Mouse (Mus musculus): ENCODE measurements around the gene S100a3.
A peak's percentile ranks its signal among the peaks of the same experiment; 100 is the strongest.

Gene S100a3

DNA sequence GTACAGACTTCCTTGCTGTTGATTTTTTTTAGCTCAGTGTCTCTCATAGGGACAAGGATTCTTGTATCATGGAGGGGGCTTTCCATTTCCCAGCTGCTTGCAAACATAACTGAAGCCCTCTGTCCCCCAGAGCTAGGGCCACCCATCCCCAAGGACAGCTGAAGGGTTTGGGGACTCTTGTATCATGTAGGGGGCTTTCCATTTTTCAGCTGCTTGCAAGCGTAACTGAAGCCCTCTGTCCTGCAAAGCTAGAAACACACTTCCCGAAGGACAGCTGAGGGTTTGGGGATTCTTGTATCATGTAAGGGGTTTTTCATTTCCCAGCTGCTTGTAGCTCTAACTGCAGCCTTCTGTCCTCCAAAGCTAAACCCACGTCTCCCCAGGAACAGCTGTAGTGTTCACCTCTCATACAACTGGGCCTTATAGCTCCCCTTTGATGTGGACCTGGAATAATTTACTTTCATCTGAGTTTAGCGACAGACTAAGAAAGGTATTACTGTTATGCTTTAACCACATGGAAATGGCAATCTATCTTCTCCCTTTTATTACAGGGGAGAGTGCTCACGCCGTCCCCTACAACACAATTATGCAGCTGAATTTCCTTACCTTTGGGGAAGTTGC, at the start of gene S100a3:
S100a3 (plus strand) TSS at position 571 of the 621 bp plus-strand sequence.
- no peak for DNase-seq (ENCODE audit: low spot score)

GRCm38 (mm10) chr3:90512276-90512675, 48.1 kb upstream of the S100a3 start:
- DNase-seq (ENCODE audit: low spot score), result no peak

DNA sequence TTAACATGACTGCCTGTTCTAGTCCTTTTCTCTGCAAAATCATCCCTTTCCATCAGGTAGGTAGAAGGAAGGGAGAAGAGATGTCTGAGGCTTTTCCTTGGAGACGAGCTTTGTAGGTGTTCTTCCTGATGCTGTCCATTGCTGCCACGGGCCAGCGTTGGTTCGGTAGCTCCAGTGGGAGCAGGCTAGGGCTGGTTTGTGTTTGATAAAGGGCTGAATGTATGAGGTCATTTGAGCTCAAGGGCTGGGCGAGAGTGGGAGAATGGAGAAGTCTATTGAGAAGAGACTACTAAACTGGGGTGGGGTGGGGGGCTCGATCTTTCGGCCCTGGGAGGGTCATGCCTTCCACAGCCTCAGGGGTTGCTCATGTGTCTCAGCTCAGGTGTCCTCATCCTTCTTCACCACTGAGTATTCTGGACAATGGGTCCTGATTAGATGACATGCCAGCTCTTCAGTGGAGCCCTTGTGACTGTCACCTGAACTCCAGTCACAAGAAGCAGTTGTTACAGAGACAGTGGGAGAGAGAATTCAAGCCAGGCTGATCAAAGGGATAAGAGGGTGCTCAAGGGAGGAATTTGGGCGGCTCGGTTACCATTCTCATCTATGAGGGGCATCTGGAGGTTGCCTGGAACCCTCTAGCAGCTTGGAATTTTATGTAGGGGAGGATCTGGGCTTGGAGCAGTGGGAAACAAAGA, 47.3 kb upstream of the S100a3 start:
- no peak for DNase-seq (ENCODE audit: low spot score)

DNA sequence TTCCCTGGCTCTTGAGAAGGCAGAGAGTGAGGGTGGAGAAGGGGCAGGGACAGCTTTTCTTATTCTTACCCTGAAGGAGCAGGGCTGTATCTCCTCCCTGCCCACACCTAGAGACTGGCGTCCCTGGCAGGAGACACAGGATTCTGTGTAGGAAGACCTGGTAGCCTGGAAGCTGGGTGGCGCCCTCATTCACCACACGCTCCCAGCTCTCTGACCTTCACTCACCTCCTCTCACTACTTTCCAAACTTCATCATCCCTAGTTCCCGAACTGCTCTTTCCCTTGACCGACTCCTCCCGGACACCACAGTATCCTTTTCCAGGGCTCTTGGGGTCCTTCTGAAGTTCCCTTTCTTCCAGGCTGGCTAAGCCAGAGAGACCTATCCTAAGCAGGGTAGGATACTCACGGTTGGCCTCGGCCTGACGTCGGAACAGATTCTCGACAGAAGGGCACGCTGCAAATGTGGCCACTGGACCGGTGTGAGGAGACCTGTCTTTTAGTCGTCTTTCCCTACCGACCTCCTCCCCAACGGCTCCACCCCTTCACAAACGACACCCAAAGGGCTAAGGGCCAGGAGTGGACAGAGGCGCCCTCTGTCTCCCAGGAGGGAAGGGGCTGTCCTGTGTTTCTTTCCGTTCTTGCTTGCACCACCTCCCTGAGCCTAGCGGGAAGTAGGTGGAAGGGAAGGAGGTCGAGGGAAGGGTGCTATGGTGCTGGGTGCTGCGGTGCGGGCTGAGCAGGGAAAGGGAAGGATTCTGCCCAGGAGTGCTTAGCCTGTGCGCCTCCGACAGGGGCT, 46.4 kb upstream of the S100a3 start, which contains the start of the genes S100a1 and S100a13:
S100a1 (minus strand) TSS at position 597 of the 795 bp plus-strand sequence.
S100a13 (plus strand) TSS at position 640 of the 795 bp plus-strand sequence.
- DNase-seq (ENCODE audit: low spot score), result peak; percentile 82

- peak; percentile 71 for DNase-seq (ENCODE audit: low spot score)
These were observed 45.7 kb upstream of the S100a3 start for GRCm38 (mm10) chr3:90514691-90515090.

DNA sequence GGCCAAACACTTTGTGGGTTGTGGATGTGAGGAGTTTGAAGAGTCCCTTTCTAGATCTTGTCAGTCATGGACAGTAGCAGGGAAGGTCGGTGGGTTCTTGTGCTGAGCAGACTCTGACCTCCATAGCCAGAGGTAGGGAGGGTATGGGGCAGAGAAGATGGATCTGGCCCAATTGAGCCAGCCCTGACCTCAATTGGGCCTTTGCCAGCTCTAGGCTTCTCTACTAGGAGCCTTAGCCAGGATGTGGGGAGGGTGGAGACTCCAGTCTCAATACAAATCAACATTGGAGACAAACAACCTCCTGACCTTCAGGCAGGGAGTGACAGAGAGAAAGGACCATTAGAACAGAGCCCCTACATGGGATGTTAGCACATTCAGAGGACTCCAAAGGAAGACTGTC, 45.1 kb upstream of the S100a3 start:
- DNase-seq (ENCODE audit: low spot score), result peak; percentile 34

GRCm38 (mm10) chr3:90515789-90516188, 44.6 kb upstream of the S100a3 start:
- DNase-seq (ENCODE audit: low spot score), result no peak

GRCm38 (mm10) chr3:90517711-90518110, 42.7 kb upstream of the S100a3 start:
- no peak for DNase-seq (ENCODE audit: low spot score)

GRCm38 (mm10) chr3:90525421-90525820, 35.0 kb upstream of the S100a3 start:
- DNase-seq (ENCODE audit: low spot score), result peak; percentile 61

GRCm38 (mm10) chr3:90526076-90526475, 34.3 kb upstream of the S100a3 start:
- DNase-seq (ENCODE audit: low spot score), result peak; percentile 32

GRCm38 (mm10) chr3:90526580-90526979, 33.8 kb upstream of the S100a3 start, which contains the start of gene S100a14:
Gene S100a14 (plus strand): TSS chr3:90526856.
- peak; percentile 88 for DNase-seq (ENCODE audit: low spot score)

- no peak for DNase-seq (ENCODE audit: low spot score)
These were observed 33.0 kb upstream of the S100a3 start for GRCm38 (mm10) chr3:90527291-90527873.

GRCm38 (mm10) chr3:90531713-90532112, 28.7 kb upstream of the S100a3 start:
- DNase-seq (ENCODE audit: low spot score), result no peak

DNA sequence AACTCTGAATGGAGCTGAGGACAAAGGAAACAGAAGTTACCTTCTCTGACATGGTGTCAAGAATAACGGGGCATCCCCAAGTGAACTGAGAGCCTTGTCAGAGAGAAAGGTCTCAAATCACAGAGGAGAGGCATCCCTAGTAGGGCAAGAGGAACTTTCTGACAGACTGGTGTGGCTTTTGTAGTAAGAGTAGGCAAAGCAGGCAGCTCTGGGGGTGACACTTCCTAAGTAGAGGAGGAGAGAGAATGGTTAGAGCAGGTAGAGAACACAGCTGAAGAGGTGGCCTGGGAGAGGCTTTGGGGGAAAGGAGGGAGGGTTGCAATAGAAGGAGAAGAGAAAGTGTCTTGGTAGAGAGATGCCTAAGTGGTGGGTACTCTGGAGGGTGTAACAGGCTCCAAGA, 24.9 kb upstream of the S100a3 start:
- no peak for DNase-seq (ENCODE audit: low spot score)

DNA sequence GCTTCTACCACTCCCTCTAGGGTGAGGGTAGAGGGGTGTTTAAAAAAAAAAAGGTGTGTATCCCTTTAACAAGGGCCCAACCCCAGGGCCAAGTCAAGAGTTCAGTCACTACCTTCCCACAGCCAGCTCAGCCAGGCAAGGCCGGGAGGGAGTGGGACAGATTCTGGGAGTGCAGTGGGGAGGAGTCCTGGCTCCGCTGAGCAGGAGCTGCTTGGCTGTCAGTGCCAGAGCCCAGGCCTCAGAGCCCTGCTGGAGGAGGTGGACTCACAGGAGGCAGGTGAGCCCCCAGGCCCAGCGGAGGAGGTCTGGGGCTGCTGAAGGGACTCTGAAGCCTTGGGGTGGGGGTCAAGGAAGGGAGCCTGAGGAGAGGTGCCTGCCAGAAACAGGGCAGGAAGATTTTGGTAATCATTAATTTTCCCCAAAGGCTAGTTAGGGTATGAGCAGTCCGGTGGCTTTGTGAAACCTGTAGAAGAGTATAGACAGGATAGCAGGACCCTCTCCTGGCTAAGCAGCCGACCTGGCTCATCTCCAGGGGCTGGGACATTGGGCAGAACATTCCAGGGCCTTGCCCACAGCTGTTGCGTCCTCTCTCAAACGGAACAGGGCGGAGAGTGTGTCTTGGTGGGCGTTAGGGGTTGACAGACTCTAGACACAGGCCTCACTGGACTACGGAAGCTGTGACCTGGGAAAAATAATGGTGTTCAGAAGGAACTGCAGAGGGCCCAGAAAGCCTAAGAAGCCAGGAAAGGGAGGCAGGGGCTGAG, 23.1 kb upstream of the S100a3 start, which contains the start of gene S100a16:
S100a16 (plus strand) TSS at position 114 of the 764 bp plus-strand sequence.
- peak; percentile 88 for DNase-seq (ENCODE audit: low spot score)

- DNase-seq (ENCODE audit: low spot score), result peak; percentile 70
These were observed 22.5 kb upstream of the S100a3 start for GRCm38 (mm10) chr3:90537905-90538296.

GRCm38 (mm10) chr3:90540904-90541303, 19.5 kb upstream of the S100a3 start:
- no peak for DNase-seq (ENCODE audit: low spot score)

- no peak for DNase-seq (ENCODE audit: low spot score)
These were observed 10.5 kb upstream of the S100a3 start for GRCm38 (mm10) chr3:90549676-90550420.

- no peak for DNase-seq (ENCODE audit: low spot score)
These were observed 10.0 kb upstream of the S100a3 start for GRCm38 (mm10) chr3:90550421-90550790.

- DNase-seq (ENCODE audit: low spot score), result no peak
These were observed 8.1 kb upstream of the S100a3 start for GRCm38 (mm10) chr3:90552231-90552630.

DNA sequence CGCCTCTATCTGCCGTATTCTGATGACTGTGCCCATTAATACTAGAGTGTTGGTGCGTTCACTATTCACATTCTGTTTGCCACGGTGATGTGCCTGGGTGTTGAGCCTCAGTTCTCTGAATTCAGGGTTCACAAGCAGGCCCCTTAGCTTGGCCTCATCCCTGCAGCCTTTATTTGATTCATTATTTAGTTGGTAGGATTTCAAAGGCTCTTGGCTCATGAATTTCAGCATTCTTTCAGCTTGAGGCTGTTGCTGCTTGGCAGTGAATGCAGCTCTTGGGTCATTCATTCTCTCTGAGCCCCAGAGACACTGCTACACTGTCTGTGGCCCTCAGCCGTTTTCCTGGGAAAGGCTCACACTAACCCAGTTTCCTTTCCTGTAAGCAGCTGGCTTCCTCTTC, 4.4 kb upstream of the S100a3 start:
- DNase-seq (ENCODE audit: low spot score), result no peak
